Mouse (Mus musculus) spleen, adult 2 months (tissue): Measurements from ENCODE around the gene Stil. TPM values are rescaled to one million over a fixed set of nuclear protein-coding genes. Genes with fewer than 3 reads are reported as not detected.
"Not testable (repeated sequence)": the region's sequence is repeated elsewhere in the genome, so short reads cannot be mapped to it uniquely, and the experiment has no call there.

ENCODE experiments used
- DNase-seq, 2 experiments: peaks; one replicate each; pipeline versions ENCODE4 v3.0.0 to v3.0.0-alpha.2; 2012 to 2021; ENCODE audit warnings: low spot score in 2 of 2, low read depth in 1 of 2
- H3K27ac ChIP-seq: fragments of 200-500 bp; 2 replicates; pipeline ENCODE4 v1.5.1; 2012; ENCODE audit warnings: low read length, inconsistent platforms; ENCODE audit not compliant: insufficient read depth
- H3K27me3 ChIP-seq: fragments of 200-500 bp; 2 replicates; pipeline ENCODE4 v1.6.1; 2012; ENCODE audit warnings: mild to moderate bottlenecking, moderate library complexity, low read length, inconsistent platforms; ENCODE audit not compliant: control insufficient read depth, insufficient read depth
- H3K36me3 ChIP-seq: fragments of 200-500 bp; 2 replicates; pipeline ENCODE4 v1.6.1; 2012; ENCODE audit warnings: mild to moderate bottlenecking, low read length, inconsistent platforms; ENCODE audit not compliant: control insufficient read depth, insufficient read depth
- H3K4me1 ChIP-seq: fragments of 200-500 bp; 2 replicates; pipeline ENCODE4 v1.6.1; 2011; ENCODE audit warnings: inconsistent platforms; ENCODE audit not compliant: control insufficient read depth, insufficient read depth, insufficient read length
- H3K4me3 ChIP-seq: fragments of 200-500 bp; 2 replicates; pipeline ENCODE4 v1.5.1; 2011; ENCODE audit warnings: mild to moderate bottlenecking, inconsistent platforms; ENCODE audit not compliant: insufficient read depth, insufficient read length; ENCODE audit errors: extremely low read depth
- CTCF ChIP-seq: fragments of 200-500 bp; IDR thresholded peaks from 2 replicates; pipeline ENCODE4 v1.5.1; 2011; ENCODE audit warnings: mild to moderate bottlenecking, inconsistent platforms; ENCODE audit not compliant: insufficient read depth, insufficient read length, insufficient replicate concordance; ENCODE audit errors: extremely low read depth
- POLR2A ChIP-seq: fragments of 200-500 bp; IDR thresholded peaks from 2 replicates; pipeline ENCODE4 v1.6.1; 2011; ENCODE audit warnings: low read depth, low read length, inconsistent platforms
- WGBS: fragments of 180-500 bp; shearing (Covaris S2); methylation state at CpG from one replicate; pipeline ENCODE4 v1.1.7; 2018; 5-methylcytosine and 5-hydroxymethylcytosine counted together
- polyA plus RNA-seq: library from polyadenylated mRNA; depleted of rRNA; stranded (reverse); fragments of >200 nt; gene quantifications from 2 replicates; pipeline ENCODE4 v1.2.3, GENCODE M21; 2012; rRNA removed

Stil gene
- 1.2 TPM in 2 replicates for polyA plus RNA-seq

DNA sequence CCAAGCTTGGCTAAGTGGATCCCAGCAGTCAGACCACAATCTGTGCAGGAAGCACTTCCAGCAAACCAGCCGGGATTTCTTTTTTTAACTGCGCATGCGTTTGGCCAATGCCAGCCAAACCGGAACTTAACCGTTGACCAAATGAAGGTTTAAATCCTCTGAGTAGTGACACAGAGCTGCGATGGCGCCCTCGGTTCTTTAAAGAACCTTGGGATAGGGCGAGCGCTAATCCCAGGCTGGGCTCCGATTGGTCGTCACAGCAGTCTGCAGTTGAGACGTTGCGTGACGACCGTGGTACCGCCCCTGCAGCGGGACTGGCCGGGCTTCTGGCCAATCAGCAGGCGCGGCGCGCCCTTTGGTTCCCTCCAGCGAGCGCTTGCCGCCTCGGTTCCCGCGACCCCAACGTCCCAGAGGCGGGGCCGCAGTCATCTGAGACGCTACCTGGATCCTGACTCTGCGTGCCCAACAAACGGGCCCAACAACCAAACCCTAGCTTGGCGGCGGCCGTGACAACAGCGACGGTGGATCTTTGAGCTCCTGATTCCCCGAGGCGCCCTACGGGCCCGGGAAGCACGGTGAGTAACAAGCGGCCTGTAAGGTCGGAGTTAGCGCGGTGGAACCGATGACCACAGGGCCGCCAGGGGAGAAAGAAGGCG is at the start of gene Stil:
Gene Stil, plus strand, starts transcription at position 387 of the 656 bp plus-strand sequence.
- WGBS: under 1% methylated on average over 52 of the region's 52 CpGs
- H3K4me3 ChIP-seq: peak within 1 kb of the TSS; percentile 87
- H3K4me1 ChIP-seq: no peaks in the 10 kb centered on the region
- H3K27ac ChIP-seq: peak within 1 kb of the TSS; percentile 91
- H3K36me3 ChIP-seq: no peaks in the 10 kb centered on the region
- peak; percentile 92 to 93 for DNase-seq
- TF ChIP-seq CTCF: no peak
- TF ChIP-seq POLR2A: peak; percentile 14; the same call in 1 of the 2 replicates
- no peaks in the 10 kb centered on the region for H3K27me3 ChIP-seq

DNA sequence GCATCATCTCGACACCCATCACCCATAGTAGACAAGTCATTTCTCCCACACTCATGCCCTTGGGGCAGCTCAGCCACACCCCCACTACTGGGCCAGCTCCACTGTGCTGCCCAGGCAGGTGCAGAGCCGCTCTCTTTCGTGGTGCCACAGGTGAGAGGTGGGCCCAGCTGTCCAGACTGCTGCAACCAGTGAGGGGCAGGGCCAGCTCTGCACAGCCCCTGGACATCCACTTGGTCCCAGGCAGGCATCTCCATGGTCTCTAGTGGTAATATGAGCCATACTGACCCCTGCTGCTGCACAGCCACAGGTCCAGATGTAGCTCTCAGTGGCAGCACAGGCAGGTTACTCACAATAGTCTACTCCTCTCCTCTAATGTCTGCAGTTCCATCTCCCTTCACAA is 46.8 kb upstream of the Stil start:
- no peaks in the 10 kb centered on the region; the same call in 1 of the 2 replicates for H3K36me3 ChIP-seq
- H3K27ac ChIP-seq: no peak overlapping the region
- H3K4me1 ChIP-seq: no peaks in the 10 kb centered on the region
- TF ChIP-seq POLR2A (no peak), CTCF (no peak)
- no peaks in the 10 kb centered on the region for H3K27me3 ChIP-seq
- DNase-seq: no peak
- 86% methylated on average over 3 of the region's 3 CpGs for WGBS
- H3K4me3 ChIP-seq: no peak overlapping the region

GRCm38 (mm10) chr4:114957403-114957802 is 42.6 kb upstream of the Stil start:
- Histone ChIP-seq H3K36me3 (peaks cover 5% of the 10 kb centered on the region), H3K27ac (no peak overlapping the region), H3K27me3 (no peaks in the 10 kb centered on the region), H3K4me1 (no peaks in the 10 kb centered on the region), H3K4me3 (no peak overlapping the region)
- no peak for DNase-seq
- no peak for TF ChIP-seq POLR2A
- TF ChIP-seq CTCF: no peak

DNA sequence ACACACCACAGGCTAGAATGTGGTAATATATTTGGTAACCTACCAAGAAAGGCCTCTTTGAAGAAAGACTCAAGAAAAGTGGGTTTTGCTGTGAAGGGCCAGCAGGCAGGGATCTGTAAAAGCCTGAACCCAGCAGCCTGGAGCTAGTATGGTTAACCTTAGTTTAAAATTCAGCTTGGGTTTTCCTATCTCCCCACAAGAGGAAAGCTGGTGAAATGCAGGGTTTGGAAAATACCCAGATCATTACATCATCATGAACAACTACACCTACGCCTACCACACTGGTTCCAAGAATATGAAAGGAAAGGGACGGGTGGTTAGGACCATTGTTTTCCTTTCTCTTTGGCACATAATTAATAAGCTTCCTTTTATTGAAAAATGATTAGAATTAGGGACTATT is 41.7 kb upstream of the Stil start:
- Histone ChIP-seq H3K4me1 (no peaks in the 10 kb centered on the region), H3K36me3 (peaks cover 9% of the 10 kb centered on the region), H3K27ac (no peak overlapping the region), H3K27me3 (no peaks in the 10 kb centered on the region), H3K4me3 (no peak overlapping the region)
- 82% methylated on average over 2 of the region's 2 CpGs for WGBS
- TF ChIP-seq CTCF: no peak
- no peak for TF ChIP-seq POLR2A
- DNase-seq: no peak

GRCm38 (mm10) chr4:114958786-114959185 is 41.2 kb upstream of the Stil start:
- Histone ChIP-seq H3K27me3 (no peaks in the 10 kb centered on the region), H3K4me1 (no peaks in the 10 kb centered on the region), H3K36me3 (peaks cover 9% of the 10 kb centered on the region), H3K4me3 (no peak overlapping the region), H3K27ac (no peak overlapping the region)
- no peak for TF ChIP-seq POLR2A
- TF ChIP-seq CTCF: no peak
- DNase-seq: no peak
- 92% methylated on average over 4 of the region's 4 CpGs for WGBS

DNA sequence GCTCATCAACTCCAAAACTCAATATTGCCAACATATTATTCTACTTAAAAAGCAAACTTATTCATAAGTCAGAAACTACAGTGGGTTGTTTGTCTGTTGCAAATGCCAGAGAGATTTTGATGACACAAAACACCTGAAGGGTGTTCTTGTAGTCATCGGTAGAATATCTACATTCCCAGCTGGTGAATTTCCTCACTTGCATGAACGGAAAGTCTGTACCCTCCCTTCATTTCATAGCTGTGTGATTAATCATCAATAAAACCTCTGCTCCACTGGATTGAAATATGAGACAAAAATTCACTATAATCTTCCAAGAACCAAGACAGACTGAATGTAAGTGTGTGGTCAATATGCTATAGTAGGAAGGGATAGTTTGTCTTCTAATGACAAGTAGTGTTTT is 40.4 kb upstream of the Stil start:
- TF ChIP-seq POLR2A (no peak), CTCF (no peak)
- 93% methylated on average over 2 of the region's 2 CpGs for WGBS

GRCm38 (mm10) chr4:114960881-114961280 is 39.1 kb upstream of the Stil start:
- 83% methylated on average over 2 of the region's 2 CpGs for WGBS
- peaks cover 17% of the 10 kb centered on the region for H3K36me3 ChIP-seq
- H3K4me3 ChIP-seq, DNase-seq, H3K27me3 ChIP-seq, H3K4me1 ChIP-seq, H3K27ac ChIP-seq: not testable (repeated sequence)

More for the DNA sequence above, 40.4 kb upstream of the Stil start:
- Histone ChIP-seq H3K27ac (no peak overlapping the region), H3K4me1 (no peaks in the 10 kb centered on the region), H3K36me3 (peaks cover 11% of the 10 kb centered on the region), H3K27me3 (no peaks in the 10 kb centered on the region), H3K4me3 (no peak overlapping the region)
- no peak for DNase-seq
